Mouse (Mus musculus): ENCODE measurements around the gene Sez6.
A peak's percentile ranks its signal among the peaks of the same experiment; 100 is the strongest.

The Sez6 gene

DNA sequence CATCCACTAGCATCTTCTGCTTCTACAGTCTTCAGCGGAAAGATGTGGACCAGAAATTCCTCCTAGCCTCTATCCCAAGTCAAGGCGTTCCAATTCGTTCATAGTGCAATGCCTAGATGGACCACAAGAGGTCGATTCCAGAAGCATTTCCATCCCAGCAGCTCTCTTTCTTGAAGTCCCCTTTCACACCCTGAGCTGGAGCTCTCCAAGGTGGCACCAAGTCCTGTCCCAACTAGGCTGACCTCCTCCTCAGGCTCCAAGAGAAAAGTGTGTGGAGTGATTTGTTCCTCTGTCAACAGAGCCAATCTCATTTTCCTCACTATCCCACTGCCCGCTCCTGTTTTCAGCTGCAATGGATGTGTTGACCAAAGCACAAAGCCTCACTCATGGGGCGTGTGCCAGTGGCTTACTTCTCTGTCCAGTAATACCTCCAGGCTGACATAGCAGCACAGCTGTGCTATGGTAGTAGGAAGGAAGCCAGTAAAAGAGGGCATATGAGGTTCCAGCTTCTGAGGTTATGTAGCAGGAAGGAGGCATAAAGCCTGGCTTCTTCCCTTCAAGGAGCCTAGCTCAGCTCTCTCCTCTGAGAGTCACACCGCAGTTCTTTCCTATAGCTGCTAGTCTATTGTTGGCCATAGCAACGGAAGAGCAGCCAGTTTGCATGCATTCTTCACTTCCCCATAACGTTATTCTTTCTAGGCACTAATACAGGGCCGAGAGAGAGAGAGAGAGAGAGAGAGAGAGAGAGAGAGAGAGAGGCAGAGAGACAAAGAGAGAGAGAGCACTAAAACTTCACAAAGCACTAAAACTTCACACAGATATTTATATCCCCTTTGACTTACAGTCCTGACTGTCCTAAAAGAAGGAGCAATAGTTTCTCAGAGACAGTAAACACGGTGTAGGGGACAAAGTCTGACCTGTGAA, 49.9 kb downstream of the Sez6 start:
- no peak for DNase-seq (ENCODE audit: low read depth, low spot score)

DNA sequence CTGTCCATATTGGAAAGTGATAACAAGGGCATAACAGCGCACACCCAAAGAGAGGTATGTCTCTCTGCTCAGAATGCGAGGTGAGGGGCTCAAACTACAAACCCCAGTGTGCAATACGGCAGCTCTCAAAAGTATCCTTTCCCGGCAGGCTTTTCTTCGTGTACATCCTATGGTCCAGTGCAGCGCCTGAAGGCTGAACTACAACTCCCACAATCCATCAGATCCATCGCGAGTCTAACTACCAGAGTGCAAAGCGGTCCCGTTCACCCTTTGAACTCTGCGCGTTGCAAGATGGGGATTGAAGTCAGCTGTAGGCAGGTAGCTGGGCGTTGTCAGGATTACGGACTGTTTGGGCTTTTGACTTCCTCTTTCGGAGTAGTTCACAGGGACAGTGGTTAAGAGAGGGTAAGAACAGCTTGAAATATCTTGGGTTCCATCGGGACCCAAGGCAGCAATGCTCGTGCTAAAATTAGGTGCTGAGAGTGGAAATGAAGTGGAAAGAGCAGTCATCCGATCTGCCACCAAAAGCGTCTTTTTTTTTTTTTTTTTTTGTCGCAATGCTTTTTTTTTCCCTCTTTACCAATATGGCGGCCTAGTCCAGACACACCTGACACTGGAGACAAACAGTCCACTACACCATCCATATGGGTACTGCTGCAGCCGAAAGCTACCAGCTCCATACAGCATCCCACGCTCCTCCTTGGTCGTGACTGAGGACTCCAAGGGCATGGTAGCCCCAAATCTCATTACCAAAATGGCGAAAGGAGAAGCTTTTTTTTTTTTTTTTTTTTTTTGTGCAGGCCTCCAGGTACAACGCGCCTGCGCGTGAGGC, 51.2 kb downstream of the Sez6 start:
- peak; percentile 99 for DNase-seq (ENCODE audit: low read depth, low spot score)

DNA sequence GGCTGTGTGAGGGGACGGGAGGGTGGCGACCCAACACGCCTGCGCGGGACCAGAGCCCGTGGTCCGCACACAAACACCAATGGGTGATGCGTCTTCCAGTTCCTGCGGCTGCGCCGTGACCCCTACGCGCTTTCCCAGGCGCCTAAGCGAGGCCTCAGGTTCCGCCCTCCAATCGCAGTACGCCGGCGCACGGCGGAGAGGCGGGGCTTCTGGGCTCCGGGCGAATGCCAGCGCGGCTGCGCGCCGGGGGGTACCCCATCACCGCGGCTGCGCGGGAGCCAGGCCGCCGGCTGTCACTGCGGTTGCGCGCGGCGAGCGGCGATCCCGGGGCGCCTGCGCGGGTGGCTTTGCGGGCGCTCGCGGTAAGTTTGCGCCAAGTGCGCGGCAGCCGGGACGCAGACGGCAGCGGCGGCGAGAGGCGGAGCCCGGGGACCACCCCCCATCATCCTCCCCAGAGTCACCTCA, 51.9 kb downstream of the Sez6 start, which contains the start of gene Phf12:
Gene Phf12, plus strand, starts transcription at position 314 of the 465 bp plus-strand sequence.
- DNase-seq (ENCODE audit: low read depth, low spot score) = peak; percentile 99

DNA sequence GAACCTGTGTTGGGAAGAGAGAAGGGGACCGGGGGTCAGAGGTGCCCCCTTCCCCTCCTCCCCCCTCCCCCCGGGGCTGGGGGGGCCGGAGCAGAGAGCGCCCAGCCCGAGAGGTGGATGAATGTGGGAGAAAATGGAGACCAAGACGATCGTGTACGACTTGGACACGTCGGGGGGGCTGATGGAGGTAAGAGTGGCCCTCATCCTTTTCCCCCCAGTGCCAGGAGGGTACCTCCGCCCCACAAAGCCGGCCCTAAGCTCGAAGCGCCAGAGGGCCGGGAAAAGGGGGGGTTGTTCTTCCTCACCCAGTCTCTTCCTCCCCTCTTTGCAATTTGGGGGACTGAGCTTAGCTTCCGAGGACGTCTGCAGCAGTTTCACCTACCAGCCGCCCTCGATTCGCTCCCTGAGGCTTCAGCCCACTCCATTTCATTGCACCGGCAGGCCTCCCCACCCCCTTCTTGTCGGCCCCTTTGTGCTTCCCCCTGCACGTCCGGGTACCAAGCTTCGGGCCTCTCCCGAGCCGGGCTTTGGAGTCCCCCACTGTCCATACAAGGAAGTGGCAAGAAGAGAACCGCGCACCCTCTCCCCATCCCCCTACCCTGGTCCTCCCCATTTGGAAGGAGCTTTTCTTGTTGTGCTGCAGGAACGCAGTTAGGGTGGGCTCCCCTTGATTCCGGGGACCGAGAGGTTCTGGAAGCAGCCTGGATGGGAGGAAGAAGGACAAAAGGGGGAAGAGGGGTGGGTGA, 52.8 kb downstream of the Sez6 start:
- DNase-seq (ENCODE audit: low read depth, low spot score) = no peak

DNA sequence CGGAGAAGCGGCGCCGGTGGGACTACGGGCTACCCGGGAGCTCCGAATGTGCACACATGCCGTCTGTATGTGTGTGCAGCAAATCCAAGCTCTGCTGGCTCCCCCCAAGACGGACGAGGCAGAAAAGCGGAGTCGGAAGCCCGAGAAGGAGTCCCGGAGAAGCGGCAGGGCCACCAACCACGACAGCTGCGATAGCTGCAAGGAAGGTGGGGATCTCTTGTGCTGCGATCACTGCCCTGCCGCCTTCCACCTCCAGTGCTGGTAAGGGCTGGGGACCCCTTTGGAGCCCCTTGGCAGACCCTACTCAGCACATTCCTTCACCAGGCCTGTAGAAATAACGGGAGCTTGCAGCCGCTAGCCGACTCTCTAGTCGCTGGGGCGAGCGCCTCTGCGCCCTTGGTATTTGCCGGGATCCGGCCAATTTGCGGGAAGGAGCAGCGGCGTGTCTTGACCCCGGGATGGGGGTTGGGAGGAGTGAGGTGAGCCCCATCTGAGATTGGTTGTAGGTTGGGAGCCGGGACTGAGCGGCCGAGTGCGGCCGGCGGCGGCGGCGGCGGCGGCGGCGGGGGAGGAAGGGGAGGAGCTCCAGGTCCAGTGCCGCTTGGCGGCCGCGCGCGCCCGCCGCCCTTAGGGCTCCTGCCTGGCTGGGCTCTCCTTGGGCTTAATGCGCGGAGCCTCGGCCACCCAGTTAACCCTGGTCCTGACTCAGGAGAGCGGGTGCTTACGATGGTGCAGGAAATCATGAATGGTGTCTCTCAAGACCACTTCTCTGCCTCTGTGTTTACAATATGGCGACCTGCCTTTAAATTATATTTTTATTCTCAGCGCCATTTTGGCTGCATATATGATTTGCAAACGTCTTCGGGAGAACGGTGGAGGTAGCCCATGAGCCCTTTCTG, 53.6 kb downstream of the Sez6 start:
- peak; percentile 57 for DNase-seq (ENCODE audit: low read depth, low spot score)

DNA sequence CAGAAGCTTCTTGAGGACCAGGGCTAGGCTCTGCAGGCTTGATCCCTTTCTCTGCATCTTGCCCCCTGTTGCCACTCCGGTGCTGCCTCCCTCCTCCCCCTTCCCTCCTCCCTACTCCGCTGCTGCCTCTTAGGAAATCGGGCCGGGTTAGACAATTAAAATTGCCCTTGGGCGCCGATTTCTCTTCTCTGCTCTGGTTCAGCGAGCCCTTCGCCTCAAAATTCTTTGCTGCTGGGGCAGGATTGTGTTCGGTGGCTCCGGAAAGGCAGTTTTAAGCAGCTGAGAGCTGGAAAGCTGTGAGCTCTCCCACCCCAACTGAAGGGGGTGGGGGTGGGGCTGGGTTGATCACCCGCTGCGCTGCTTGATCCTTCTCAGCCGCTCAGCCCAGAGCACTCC, 54.2 kb downstream of the Sez6 start:
- peak; percentile 59 for DNase-seq (ENCODE audit: low read depth, low spot score)

DNA sequence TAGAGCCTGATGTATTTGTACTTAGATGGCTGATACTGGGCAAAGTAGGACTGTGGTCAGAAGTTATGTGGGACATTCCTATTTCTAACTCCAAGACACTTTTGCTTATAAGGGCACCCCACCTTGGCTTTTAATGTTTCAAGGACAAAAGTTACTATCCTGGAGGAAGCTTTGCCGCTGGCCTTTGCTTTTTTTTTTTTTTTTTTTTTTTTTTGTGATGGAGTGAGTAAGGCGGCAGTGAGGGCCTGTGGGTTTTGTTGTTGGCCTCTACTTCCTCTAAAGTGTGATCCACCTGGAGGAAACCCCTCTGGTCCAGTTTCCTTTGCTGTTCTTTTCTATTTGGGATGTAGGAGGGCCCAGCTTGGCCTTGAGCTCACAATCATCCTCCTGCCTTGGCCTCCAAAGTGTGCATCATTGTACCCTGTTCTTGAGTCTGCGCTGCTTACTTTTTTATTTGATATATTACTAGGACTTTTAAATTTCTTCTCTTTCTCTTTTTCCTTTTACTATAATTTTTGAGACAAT, 55.0 kb downstream of the Sez6 start:
- DNase-seq (ENCODE audit: low read depth, low spot score) = no peak

DNA sequence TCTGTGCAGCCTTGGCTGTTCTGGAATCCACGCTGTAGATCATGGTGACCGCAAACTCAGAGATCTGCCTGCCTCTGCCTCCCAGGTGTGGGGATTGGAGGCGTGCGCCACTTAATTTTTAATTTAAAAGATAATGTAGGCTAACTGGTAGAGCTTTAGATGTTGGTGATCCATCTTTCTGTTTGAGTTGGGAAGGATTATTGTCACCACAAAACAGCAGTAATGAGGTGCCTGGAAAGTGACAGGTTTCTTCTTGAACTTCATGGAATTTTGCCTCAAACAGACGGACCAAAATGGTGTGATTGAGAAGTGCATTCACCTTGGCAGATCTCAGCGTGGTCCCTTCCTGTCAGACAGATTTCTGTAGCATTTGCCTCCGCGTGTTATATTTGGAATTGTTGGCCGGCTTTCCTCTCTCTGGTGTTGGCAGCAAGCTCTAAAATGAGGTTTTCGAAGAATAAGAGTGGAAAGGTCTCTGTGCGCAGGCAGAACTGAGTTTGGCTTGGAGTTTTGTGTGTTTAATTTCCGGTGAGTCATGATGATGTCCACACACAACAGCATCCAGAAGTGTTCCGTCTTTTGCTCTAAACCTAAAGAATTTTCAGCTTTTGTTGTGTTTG, 58.6 kb downstream of the Sez6 start:
- DNase-seq (ENCODE audit: low read depth, low spot score) = no peak

DNA sequence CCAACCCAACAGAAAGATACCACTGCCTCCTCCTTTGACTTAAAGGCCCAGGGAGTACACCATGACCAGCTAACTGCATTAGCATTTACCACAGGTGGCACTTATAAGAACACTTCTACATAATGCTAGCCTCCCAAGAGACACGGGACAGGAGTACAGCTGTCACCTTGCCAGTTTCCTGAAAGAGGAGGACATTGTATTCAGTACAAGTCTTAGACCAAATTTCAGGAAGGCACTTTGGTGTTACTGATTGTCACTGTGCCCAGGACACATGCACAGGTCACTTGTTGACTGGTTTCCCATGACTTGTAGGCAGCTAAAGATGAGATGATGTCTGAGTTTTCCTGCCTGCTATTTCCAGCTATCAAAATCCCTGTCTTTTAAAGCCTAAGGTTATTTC, 65.0 kb downstream of the Sez6 start:
- DNase-seq (ENCODE audit: low read depth, low spot score) = no peak

DNA sequence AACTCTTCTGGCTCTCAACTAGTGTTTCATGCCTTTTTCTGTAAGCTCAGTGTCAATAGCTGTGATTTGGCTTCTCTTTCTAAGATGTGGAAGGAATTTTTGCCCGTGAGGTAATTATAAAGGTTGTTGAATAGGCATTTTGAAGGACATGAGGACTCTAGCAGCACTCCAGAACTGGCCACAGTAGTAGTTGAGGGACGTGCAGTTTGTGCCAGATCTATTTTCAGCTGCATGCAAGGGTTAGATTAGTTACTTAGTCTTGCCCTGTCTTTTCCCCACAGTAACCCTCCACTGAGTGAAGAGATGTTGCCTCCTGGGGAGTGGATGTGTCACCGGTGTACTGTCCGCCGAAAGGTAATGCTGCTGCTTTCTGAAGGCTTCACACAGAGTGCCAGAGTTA, 75.8 kb downstream of the Sez6 start:
- no peak for DNase-seq (ENCODE audit: low read depth, low spot score)

DNA sequence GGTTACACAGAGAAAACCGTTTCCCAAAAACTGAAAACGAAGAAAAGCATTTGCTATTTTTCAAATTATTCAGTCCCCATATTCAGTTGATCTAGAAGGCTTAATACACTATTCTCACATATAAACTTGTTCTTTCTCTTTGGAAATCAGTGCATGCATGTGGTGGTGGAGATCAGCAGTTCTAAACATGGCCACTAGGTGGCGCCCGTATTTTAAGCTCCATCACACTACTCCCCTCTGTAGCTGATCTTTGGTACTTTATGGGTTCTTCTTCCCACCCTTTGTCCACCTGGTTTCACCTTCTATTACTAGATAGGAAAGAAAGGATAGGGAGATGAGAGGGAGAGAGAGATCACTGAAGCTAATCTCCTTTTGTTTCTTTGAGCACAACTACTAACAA, 89.1 kb downstream of the Sez6 start:
- no peak for DNase-seq (ENCODE audit: low read depth, low spot score)

DNA sequence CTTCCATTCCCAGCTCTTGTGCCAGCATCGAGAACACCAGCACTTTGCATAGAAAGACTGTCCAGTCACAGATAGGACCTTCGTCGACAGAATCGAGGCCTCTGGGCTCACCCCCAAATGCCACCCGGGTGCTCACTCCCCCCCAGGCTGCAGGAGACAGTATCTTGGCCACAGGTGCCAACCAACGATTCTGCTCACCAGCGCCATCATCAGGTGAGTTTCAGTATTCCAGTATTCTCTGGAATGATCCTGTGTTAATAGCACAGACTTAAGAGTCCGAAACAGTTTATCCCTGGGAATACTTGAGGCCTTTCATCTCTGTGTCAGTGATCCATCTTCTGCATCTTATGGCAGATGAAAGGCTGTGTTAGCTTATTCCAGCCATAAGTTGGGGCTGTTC, 93.0 kb downstream of the Sez6 start:
- no peak for DNase-seq (ENCODE audit: low read depth, low spot score)

Measured in retina, adult 2 months (tissue).